Mouse (Mus musculus): Measurements from ENCODE around the gene Ankrd40. TPM values are rescaled to one million over a fixed set of nuclear protein-coding genes. Genes with fewer than 3 reads are reported as not detected.
A peak's percentile ranks its signal among the peaks of the same experiment; 100 is the strongest.

Ankrd40 gene
- polyA plus RNA-seq, 1 experiment from 2014 or later, result 54.6 TPM

- H3K27ac ChIP-seq (ENCODE audit: poor library complexity, severe bottlenecking), result no peak overlapping the region
- peak overlapping the region; percentile 44 for H3K4me2 ChIP-seq
- no peaks in the 10 kb centered on the region for H3K9me3 ChIP-seq (replicated peaks)
- H3K9ac ChIP-seq, result peak overlapping the region; percentile 23; the same call in 1 of the 2 replicates
- peaks cover 30% of the 10 kb centered on the region for H3K27me3 ChIP-seq (replicated peaks)
- no peak overlapping the region for H3K4me3 ChIP-seq
- ATAC-seq (ENCODE audit: insufficient number of reproducible peaks, low FRiP score), result peak; percentile 31
- H3K36me3 ChIP-seq, result no peaks in the 10 kb centered on the region
- 14% methylated on average over 12 of the region's 12 CpGs for WGBS
- peaks cover 14% of the 10 kb centered on the region for H3K4me1 ChIP-seq (replicated peaks)
Measured at GRCm38 (mm10) chr11:94385977-94386771, 58.4 kb downstream of the Ankrd40 start.

- no peak overlapping the region for H3K4me3 ChIP-seq
- WGBS, result 60% methylated on average over 4 of the region's 4 CpGs
- no peaks in the 10 kb centered on the region for H3K36me3 ChIP-seq
- no peak overlapping the region for H3K9ac ChIP-seq
- H3K4me1 ChIP-seq (replicated peaks), result peaks cover 21% of the 10 kb centered on the region
- no peak for ATAC-seq (ENCODE audit: insufficient number of reproducible peaks, low FRiP score)
- no peaks in the 10 kb centered on the region for H3K9me3 ChIP-seq (replicated peaks)
- H3K27ac ChIP-seq (ENCODE audit: poor library complexity, severe bottlenecking), result no peak overlapping the region
- H3K4me2 ChIP-seq, result no peak overlapping the region
- peaks cover 39% of the 10 kb centered on the region for H3K27me3 ChIP-seq (replicated peaks)
Measured at GRCm38 (mm10) chr11:94387756-94388155, 60.0 kb downstream of the Ankrd40 start.

- Histone ChIP-seq H3K4me3 (no peak overlapping the region), H3K36me3 (no peaks in the 10 kb centered on the region), H3K27ac (ENCODE audit: poor library complexity, severe bottlenecking) (no peak overlapping the region), H3K9me3 (replicated peaks) (no peaks in the 10 kb centered on the region), H3K27me3 (replicated peaks) (peaks cover 35% of the 10 kb centered on the region), H3K4me2 (no peak overlapping the region), H3K4me1 (replicated peaks) (peaks cover 23% of the 10 kb centered on the region), H3K9ac (no peak overlapping the region)
- no peak for ATAC-seq (ENCODE audit: insufficient number of reproducible peaks, low FRiP score)
- whole genome bisulfite sequencing, result 74% methylated on average over 4 of the region's 4 CpGs
Measured at GRCm38 (mm10) chr11:94389021-94389420, 61.2 kb downstream of the Ankrd40 start.

DNA sequence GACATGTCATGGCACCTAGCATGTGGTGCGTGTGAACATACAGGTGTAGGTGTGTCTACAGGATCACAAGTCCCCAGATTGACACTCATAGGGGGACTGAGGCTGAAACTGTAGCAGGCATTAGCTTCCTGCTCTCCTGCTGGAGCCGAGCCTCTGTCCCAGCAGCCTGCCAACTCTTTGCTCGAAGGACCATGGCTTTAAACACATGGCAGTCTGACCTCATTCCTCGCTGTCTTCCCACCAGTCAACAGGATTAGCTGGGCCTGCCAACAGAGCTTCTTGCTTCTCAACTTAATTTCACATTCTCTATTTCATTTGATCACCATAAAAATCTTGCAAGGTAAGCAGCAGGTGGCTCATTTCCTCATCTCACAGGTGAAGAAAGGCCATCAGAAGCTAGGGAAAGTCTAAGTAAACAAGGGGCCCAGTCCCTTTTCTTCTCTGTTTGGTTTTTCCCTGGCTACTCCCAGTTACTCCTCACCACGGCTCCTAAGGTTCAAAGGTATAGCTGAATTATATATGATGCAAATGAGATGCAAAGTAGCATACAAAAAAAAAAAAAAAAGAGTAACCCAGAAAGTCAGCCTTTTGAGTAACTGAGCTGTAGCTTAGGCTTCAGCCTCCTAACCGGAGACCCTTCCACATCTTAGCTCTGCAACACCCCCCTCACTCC, 62.1 kb downstream of the Ankrd40 start:
- no peak overlapping the region for H3K27ac ChIP-seq (ENCODE audit: poor library complexity, severe bottlenecking)
- no peak for ATAC-seq (ENCODE audit: insufficient number of reproducible peaks, low FRiP score)
- no peak overlapping the region for H3K9ac ChIP-seq
- 64% methylated on average over 6 of the region's 6 CpGs for WGBS
- no peaks in the 10 kb centered on the region for H3K36me3 ChIP-seq
- H3K4me3 ChIP-seq, result no peak overlapping the region
- H3K27me3 ChIP-seq (replicated peaks), result peaks cover 30% of the 10 kb centered on the region
- peaks cover 23% of the 10 kb centered on the region for H3K4me1 ChIP-seq (replicated peaks)
- no peaks in the 10 kb centered on the region for H3K9me3 ChIP-seq (replicated peaks)
- no peak overlapping the region for H3K4me2 ChIP-seq

DNA sequence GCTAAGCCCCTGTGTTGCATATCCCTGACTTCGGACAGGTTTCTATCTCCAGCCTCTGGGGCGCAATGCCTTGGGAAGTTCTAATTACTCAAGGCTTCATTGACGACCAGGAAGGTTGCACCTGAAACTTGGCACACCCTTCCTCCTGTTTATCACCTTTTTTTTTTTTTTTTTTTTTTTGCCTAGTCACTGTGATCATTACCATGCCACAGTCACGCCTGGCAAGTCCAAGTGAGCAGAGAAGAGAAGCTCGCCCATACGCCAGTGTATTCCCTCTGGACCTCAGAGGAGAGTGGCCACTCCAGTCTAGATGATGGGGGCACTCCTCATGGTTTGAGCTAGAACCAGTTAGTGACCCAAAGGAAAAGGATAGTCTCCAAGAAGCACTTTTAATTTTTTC, 63.0 kb downstream of the Ankrd40 start:
- H3K27me3 ChIP-seq (replicated peaks), result peaks cover 30% of the 10 kb centered on the region
- H3K9ac ChIP-seq, result no peak overlapping the region
- no peak overlapping the region for H3K4me2 ChIP-seq
- no peak for ATAC-seq (ENCODE audit: insufficient number of reproducible peaks, low FRiP score)
- H3K4me1 ChIP-seq (replicated peaks), result peaks cover 19% of the 10 kb centered on the region
- H3K27ac ChIP-seq (ENCODE audit: poor library complexity, severe bottlenecking), result no peak overlapping the region
- H3K9me3 ChIP-seq (replicated peaks), result no peaks in the 10 kb centered on the region
- no peak overlapping the region for H3K4me3 ChIP-seq
- no peaks in the 10 kb centered on the region for H3K36me3 ChIP-seq
- WGBS, result 84% methylated on average over 6 of the region's 6 CpGs

Other genes with a start within 250 kb of the Ankrd40 start
- 34.9 and 35.2 TPM in 2 replicates for gene Tob1, start 116.5 kb upstream of the Ankrd40 start, polyA plus RNA-seq (2016; fragmentation: Nextera tagmentation; extraction: Ambion mirVana)
- 2.0 and 2.5 TPM in 2 replicates for gene Wfikkn2, start 82.0 kb upstream of the Ankrd40 start, polyA plus RNA-seq (2016; fragmentation: Nextera tagmentation; extraction: Ambion mirVana)
- gene Gm21885, start 46.1 kb upstream of the Ankrd40 start, polyA plus RNA-seq (2016; fragmentation: Nextera tagmentation; extraction: Ambion mirVana), result 0.35 TPM in 1 of 2 replicates, not detected in the other
- gene Luc7l3, start 6.0 kb upstream of the Ankrd40 start, polyA plus RNA-seq (2016; fragmentation: Nextera tagmentation; extraction: Ambion mirVana), result 82.0 and 84.6 TPM in 2 replicates
- 0.44 and 0.59 TPM in 2 replicates for gene Abcc3, start 65.0 kb downstream of the Ankrd40 start, polyA plus RNA-seq (2016; fragmentation: Nextera tagmentation; extraction: Ambion mirVana)
- gene Cacna1g, start 146.2 kb downstream of the Ankrd40 start, polyA plus RNA-seq (2016; fragmentation: Nextera tagmentation; extraction: Ambion mirVana), result 1.9 and 2.7 TPM in 2 replicates
- gene Spata20, start 158.2 kb downstream of the Ankrd40 start, polyA plus RNA-seq (2016; fragmentation: Nextera tagmentation; extraction: Ambion mirVana), result not detected in 2 replicates
- 14.4 and 14.5 TPM in 2 replicates for gene Epn3, start 172.0 kb downstream of the Ankrd40 start, polyA plus RNA-seq (2016; fragmentation: Nextera tagmentation; extraction: Ambion mirVana)
- 9.1 and 11.5 TPM in 2 replicates for gene Mycbpap, start 193.7 kb downstream of the Ankrd40 start, polyA plus RNA-seq (2016; fragmentation: Nextera tagmentation; extraction: Ambion mirVana)
- 5.1 and 5.5 TPM in 2 replicates for gene Rsad1, start 221.3 kb downstream of the Ankrd40 start, polyA plus RNA-seq (2016; fragmentation: Nextera tagmentation; extraction: Ambion mirVana)
- gene Chad, start 237.0 kb downstream of the Ankrd40 start, polyA plus RNA-seq (2016; fragmentation: Nextera tagmentation; extraction: Ambion mirVana), result 0.36 TPM in 1 of 2 replicates, not detected in the other